Mouse (Mus musculus) megakaryocyte, adult 5-6 weeks (primary cell): ENCODE results near the gene Prkab2. TPM values are rescaled to one million over a fixed set of nuclear protein-coding genes. Genes with fewer than 3 reads are reported as not detected.

Source experiments
- ATAC-seq: 2 replicates; pipeline ENCODE4 v1.8.0; 2016; ENCODE audit warnings: mild to moderate bottlenecking, inconsistent platforms; ENCODE audit not compliant: poor library complexity, severe bottlenecking
- total RNA-seq, 2 experiments: library from RNA; stranded (forward) in 1 of 2; stranded (reverse) in 1 of 2; fragments of 153-499, 151-499 nt in 1 of 2; fragments of 221-1000, 200-1000 nt in 1 of 2; gene quantifications; 2 replicates each; pipeline versions ENCODE4 v1.2.3 to v1.2.4; 2015 to 2017

Prkab2 gene
- 10.8 and 12.3 TPM in 2 replicates for total RNA-seq (2015)
- 6.9 and 11.0 TPM in 2 replicates for total RNA-seq (2017)

- ATAC-seq = peak; percentile 95
Observed at GRCm38 (mm10) chr3:97657655-97658411, at the start of gene Prkab2. Prkab2 (plus strand) TSS chr3:97658193.

- peak; percentile 69 for ATAC-seq
Observed at GRCm38 (mm10) chr3:97609201-97609844, 48.7 kb upstream of the Prkab2 start.

- ATAC-seq = peak; percentile 95
Observed at GRCm38 (mm10) chr3:97609845-97610410, 48.1 kb upstream of the Prkab2 start, which contains the start of gene Chd1l. Chd1l (minus strand) TSS chr3:97610203.

- no peak for ATAC-seq
Observed at GRCm38 (mm10) chr3:97611021-97611420, 47.0 kb upstream of the Prkab2 start.

GRCm38 (mm10) chr3:97615154-97615553, 42.8 kb upstream of the Prkab2 start:
- ATAC-seq = no peak

- no peak for ATAC-seq
Observed at GRCm38 (mm10) chr3:97615933-97616332, 42.1 kb upstream of the Prkab2 start.

- ATAC-seq = no peak
Observed at GRCm38 (mm10) chr3:97617091-97617825, 40.7 kb upstream of the Prkab2 start.

- no peak for ATAC-seq
Observed at GRCm38 (mm10) chr3:97617899-97618298, 40.1 kb upstream of the Prkab2 start.

- ATAC-seq = no peak
Observed at GRCm38 (mm10) chr3:97620657-97621056, 37.3 kb upstream of the Prkab2 start.

GRCm38 (mm10) chr3:97624611-97625010, 33.4 kb upstream of the Prkab2 start:
- no peak for ATAC-seq

- ATAC-seq = peak; percentile 16; the same call in 1 of the 2 replicates
Observed at GRCm38 (mm10) chr3:97627893-97628292, 30.1 kb upstream of the Prkab2 start.

GRCm38 (mm10) chr3:97628391-97629001, 29.5 kb upstream of the Prkab2 start, which contains the start of gene Fmo5:
Fmo5 (plus strand) TSS chr3:97628804.
- peak; percentile 88 for ATAC-seq

GRCm38 (mm10) chr3:97629941-97630340, 28.1 kb upstream of the Prkab2 start:
- no peak for ATAC-seq

GRCm38 (mm10) chr3:97630746-97631145, 27.2 kb upstream of the Prkab2 start:
- no peak for ATAC-seq

GRCm38 (mm10) chr3:97631258-97631860, 26.6 kb upstream of the Prkab2 start:
- ATAC-seq = peak; percentile 65

- ATAC-seq = no peak
Observed at GRCm38 (mm10) chr3:97633456-97633855, 24.5 kb upstream of the Prkab2 start.

GRCm38 (mm10) chr3:97634288-97634761, 23.7 kb upstream of the Prkab2 start:
- peak; percentile 30 for ATAC-seq

- ATAC-seq = no peak
Observed at GRCm38 (mm10) chr3:97641396-97641795, 16.6 kb upstream of the Prkab2 start.

GRCm38 (mm10) chr3:97642001-97642400, 16.0 kb upstream of the Prkab2 start:
- ATAC-seq = no peak

GRCm38 (mm10) chr3:97648518-97648917, 9.5 kb upstream of the Prkab2 start:
- no peak for ATAC-seq
